Mouse (Mus musculus) lung, adult 2 months (tissue): ENCODE data around the gene Gimap4. TPM values are rescaled to one million over a fixed set of nuclear protein-coding genes. Genes with fewer than 3 reads are reported as not detected.
A peak's percentile ranks its signal among the peaks of the same experiment; 100 is the strongest.

Experiments used
- DNase-seq: peaks from one replicate; pipeline ENCODE4 v3.0.0; 2022
- H3K4me1 ChIP-seq: fragments of 200-500 bp; 2 replicates; pipeline ENCODE4 v1.6.1; 2011; ENCODE audit warnings: low read length; ENCODE audit not compliant: control insufficient read depth, insufficient read depth
- H3K4me3 ChIP-seq: fragments of 200-500 bp; replicated peaks from 2 replicates; pipeline ENCODE3; 2011; ENCODE audit warnings: low read depth, mild to moderate bottlenecking, control low read depth, low read length; ENCODE audit errors: extremely low read depth
- CTCF ChIP-seq: fragments of 200-500 bp; IDR thresholded peaks from 2 replicates; pipeline ENCODE4 v1.5.1; 2011; ENCODE audit warnings: mild to moderate bottlenecking, low read length, control low read depth; ENCODE audit not compliant: insufficient read depth
- POLR2A ChIP-seq: fragments of 200-500 bp; IDR thresholded peaks from 2 replicates; pipeline ENCODE4 v1.6.1; 2011; ENCODE audit warnings: low read depth, mild to moderate bottlenecking, control low read depth, low read length, borderline replicate concordance; ENCODE audit errors: extremely low read depth
- WGBS: fragments of 180-500 bp; shearing (Covaris S2); methylation state at CpG from one replicate; pipeline ENCODE4 v1.1.7; 2018; 5-methylcytosine and 5-hydroxymethylcytosine counted together
- polyA plus RNA-seq: library from polyadenylated mRNA; depleted of rRNA; stranded (reverse); fragments of >200 nt; gene quantifications from 2 replicates; pipeline ENCODE4 v1.2.3, GENCODE M21; 2012; rRNA removed

The Gimap4 gene
- 40.8 and 58.9 TPM in 2 replicates for polyA plus RNA-seq

- TF ChIP-seq CTCF (no peak), POLR2A (peak; percentile 21; the same call in 1 of the 2 replicates)
- H3K4me3 ChIP-seq: peak within 1 kb of the TSS; percentile 63
- 32% methylated on average over 5 of the region's 5 CpGs for WGBS
- DNase-seq: no peak
- peaks cover 4% of the 10 kb centered on the region for H3K4me1 ChIP-seq
Observed at GRCm38 (mm10) chr6:48684319-48684718, at the start of gene Gimap4. TSS of gene Gimap4 (plus strand) at chr6:48684549.

- TF ChIP-seq POLR2A (no peak), CTCF (no peak)
- WGBS: 80% methylated on average over 2 of the region's 2 CpGs
- Histone ChIP-seq H3K4me3 (no peak overlapping the region), H3K4me1 (no peaks in the 10 kb centered on the region)
- DNase-seq: no peak
Observed at GRCm38 (mm10) chr6:48635105-48635504, 49.2 kb upstream of the Gimap4 start.

GRCm38 (mm10) chr6:48636515-48636914, 47.8 kb upstream of the Gimap4 start:
- TF ChIP-seq POLR2A: no peak
- no peak for TF ChIP-seq CTCF
- H3K4me1 ChIP-seq: no peaks in the 10 kb centered on the region
- DNase-seq: no peak

DNA sequence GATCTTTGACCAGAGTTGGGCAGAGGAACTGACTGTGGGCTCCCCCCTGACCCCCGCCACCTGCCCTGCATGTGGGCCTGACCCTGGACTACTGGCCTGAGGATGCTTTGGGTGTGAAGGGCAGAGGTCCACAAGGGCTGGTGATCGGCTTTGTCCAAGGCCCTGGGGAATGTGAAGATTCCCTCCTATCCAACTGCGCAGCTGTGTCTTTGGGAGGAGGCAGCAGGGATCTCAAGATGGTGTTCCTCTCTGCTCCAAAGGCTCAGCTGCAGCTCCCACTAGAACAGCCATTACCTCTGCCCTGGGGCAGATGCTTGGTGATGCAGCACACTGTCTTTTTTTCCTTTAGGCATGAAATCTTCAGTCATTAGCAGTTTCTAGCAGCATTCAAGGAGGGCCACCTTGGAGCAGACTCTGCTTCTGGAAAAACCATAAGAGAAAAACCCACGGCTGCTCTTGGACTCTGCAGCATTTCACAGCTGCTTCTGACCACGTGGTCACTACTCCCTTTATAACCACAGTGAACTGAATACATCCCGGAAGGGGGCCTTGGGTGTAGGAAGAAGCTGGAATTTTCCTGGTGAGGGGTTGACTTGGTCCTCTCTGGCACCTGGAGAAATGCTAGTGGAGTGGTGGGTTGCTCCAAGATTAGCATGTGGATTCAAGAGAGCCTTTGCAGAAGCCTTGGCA, 46.4 kb upstream of the Gimap4 start:
- TF ChIP-seq CTCF (no peak), POLR2A (no peak)
- 70% methylated on average over 6 of the region's 6 CpGs for WGBS
- H3K4me3 ChIP-seq: no peak overlapping the region

More at GRCm38 (mm10) chr6:48636515-48636914, 47.8 kb upstream of the Gimap4 start:
- no peak overlapping the region for H3K4me3 ChIP-seq
- WGBS: 77% methylated on average over 6 of the region's 6 CpGs

DNA sequence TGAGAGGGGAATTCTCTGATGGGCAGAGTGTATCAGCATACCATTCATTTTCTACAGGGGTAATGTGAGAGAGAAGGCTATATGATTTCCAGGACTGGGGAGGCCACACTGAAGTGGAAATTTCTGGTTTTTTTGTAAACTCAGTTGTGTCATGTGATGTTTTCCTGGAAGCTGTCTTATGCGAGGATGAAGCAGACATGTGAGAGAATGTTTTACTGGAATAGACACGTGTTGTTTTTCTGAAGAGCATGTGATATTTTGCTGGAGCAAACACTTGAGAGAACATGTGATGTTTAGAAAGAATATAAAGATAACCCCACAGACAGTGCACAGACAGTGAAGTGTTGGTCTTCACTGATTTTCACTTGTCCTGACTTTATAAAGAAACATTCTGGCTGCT, 45.8 kb upstream of the Gimap4 start:
- DNase-seq: no peak
- 61% methylated on average over 2 of the region's 2 CpGs for WGBS
- TF ChIP-seq POLR2A: no peak
- no peak for TF ChIP-seq CTCF

More for the DNA sequence above, 46.4 kb upstream of the Gimap4 start:
- DNase-seq: no peak
- no peaks in the 10 kb centered on the region for H3K4me1 ChIP-seq

DNA sequence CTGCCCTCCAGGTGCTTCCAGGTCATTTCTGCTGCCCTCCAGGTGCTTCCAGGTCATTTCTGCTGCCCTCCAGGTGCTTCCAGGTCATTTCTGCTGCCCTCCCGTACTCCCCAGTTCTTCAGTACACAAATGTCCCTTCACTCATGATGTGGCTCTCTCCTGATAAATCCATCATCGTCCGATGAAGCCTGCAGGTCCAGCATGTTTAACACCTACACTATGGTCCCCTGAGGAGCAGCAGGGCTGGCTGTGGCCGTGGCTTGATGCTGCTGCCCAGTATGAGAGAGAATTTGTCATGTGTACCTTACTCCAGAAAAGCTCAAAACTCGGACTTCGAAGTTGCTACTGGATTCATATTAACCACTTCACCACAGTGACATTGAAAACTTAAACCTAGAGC, 43.0 kb upstream of the Gimap4 start:
- no peak for DNase-seq
- TF ChIP-seq POLR2A: no peak
- TF ChIP-seq CTCF: no peak
- WGBS: 71% methylated on average over 6 of the region's 6 CpGs
- no peaks in the 10 kb centered on the region for H3K4me1 ChIP-seq
- no peak overlapping the region for H3K4me3 ChIP-seq

More for the DNA sequence above, 45.8 kb upstream of the Gimap4 start:
- Histone ChIP-seq H3K4me3 (no peak overlapping the region), H3K4me1 (no peaks in the 10 kb centered on the region)

DNA sequence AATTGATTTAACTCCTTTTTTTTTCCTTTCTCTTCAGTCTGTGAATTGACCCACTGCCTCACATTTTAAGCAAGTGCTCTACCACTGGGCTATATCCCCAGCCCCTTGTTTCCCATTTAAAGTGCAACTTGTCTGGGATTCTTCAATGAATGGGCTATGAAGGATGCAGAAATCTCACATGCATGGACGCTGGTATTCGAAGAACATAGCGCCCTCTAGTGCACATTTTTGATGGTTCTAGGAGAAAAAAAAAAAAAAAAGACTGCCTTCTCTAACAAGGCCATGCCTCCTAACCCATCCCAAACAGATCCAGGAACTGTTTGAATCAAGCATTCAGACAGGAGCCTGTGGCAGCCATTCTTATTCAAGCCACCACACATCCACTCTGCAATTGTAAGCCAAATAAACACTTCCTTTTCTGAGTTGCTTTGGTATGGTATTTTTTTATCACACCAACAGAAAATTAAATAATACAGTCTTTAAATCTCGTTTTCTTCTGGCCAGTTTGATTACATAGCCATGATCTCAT, 41.5 kb upstream of the Gimap4 start:
- 19% methylated on average over 4 of the region's 4 CpGs for WGBS
- no peak for DNase-seq
- Histone ChIP-seq H3K4me3 (no peak overlapping the region), H3K4me1 (no peaks in the 10 kb centered on the region)
- TF ChIP-seq POLR2A: no peak
- TF ChIP-seq CTCF: peak; percentile 27; the same call in 1 of the 2 replicates

DNA sequence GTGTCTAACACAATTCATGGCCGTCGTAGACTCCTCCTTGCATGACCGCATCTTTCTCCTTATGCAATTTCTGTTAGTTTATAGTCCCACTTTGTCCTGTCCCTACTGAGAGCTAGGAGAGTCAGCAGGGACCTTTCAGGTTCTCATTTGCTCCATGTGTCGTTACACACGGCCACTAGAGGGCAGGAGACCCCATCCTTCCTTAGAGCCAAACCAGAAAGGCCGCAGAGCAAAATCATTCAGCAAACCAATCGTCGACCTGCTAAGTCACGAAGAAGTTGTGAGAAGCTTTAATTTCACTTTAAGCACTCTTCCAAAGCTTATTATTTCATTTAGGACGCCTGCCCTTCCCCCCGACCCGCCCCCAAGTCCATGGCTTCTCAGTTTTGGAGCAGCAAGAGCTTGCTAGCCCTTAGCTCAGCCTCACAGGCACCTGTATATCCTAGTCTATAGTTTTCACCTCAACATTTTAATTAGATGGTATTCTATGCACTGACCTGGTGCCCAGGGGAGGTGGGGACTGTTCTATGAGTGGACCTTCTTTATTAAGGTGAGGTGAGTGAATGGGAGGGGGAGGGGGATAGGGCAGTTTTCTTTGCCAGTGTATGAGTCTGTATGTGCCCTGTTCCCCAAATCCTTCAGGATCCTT, 38.6 kb upstream of the Gimap4 start:
- DNase-seq: peak; percentile 66
- WGBS: 6% methylated on average over 12 of the region's 12 CpGs
- TF ChIP-seq CTCF: peak; percentile 92
- TF ChIP-seq POLR2A: no peak

GRCm38 (mm10) chr6:48646309-48646690, 38.0 kb upstream of the Gimap4 start:
- TF ChIP-seq CTCF (no peak), POLR2A (no peak)
- Histone ChIP-seq H3K4me1 (no peaks in the 10 kb centered on the region), H3K4me3 (no peak overlapping the region)
- 78% methylated on average over 4 of the region's 4 CpGs for WGBS
- no peak for DNase-seq

More for the DNA sequence above, 38.6 kb upstream of the Gimap4 start:
- Histone ChIP-seq H3K4me3 (no peak overlapping the region), H3K4me1 (no peaks in the 10 kb centered on the region)
